Mouse (Mus musculus): ENCODE results near the gene Mecom. TPM values are rescaled to one million over a fixed set of nuclear protein-coding genes. Genes with fewer than 3 reads are reported as not detected.

The Mecom gene
- polyA plus RNA-seq, 1 experiment from 2014 or later: 218 TPM

- DNase-seq (ENCODE audit: low spot score) (no peak), ATAC-seq (ENCODE audit: insufficient number of reproducible peaks, low FRiP score, low TSS enrichment, low read depth) (no peak)
- Histone ChIP-seq H3K4me3 (ENCODE audit: low read depth, low read length) (no peak overlapping the region), H3K4me1 (ENCODE audit: control insufficient read depth, insufficient read depth, low read length) (no peaks in the 10 kb centered on the region), H3K36me3 (ENCODE audit: control insufficient read depth, insufficient read depth, low read length) (peaks cover 6% of the 10 kb centered on the region; the same call in 1 of the 2 replicates), H3K27ac (replicated peaks; ENCODE audit: low read depth, low read length) (no peak overlapping the region), H3K9me3 (ENCODE audit: control insufficient read depth, low read length) (no peaks in the 10 kb centered on the region), H3K4me2 (ENCODE audit: low read depth, severe bottlenecking) (no peak overlapping the region), H3K27me3 (ENCODE audit: control insufficient read depth, insufficient read depth, low read length) (no peaks in the 10 kb centered on the region), H3K9ac (ENCODE audit: low read length) (no peak overlapping the region)
- 86% methylated on average over 11 of the region's 11 CpGs for WGBS
These were observed 579.3 kb downstream of the Mecom start for GRCm38 (mm10) chr3:29968433-29968949.

GRCm38 (mm10) chr3:29963953-29964352 is 583.9 kb downstream of the Mecom start:
- Histone ChIP-seq H3K4me1 (ENCODE audit: control insufficient read depth, insufficient read depth, low read length) (no peaks in the 10 kb centered on the region), H3K4me2 (ENCODE audit: low read depth, severe bottlenecking) (no peak overlapping the region), H3K9ac (ENCODE audit: low read length) (no peak overlapping the region), H3K27me3 (ENCODE audit: control insufficient read depth, insufficient read depth, low read length) (no peaks in the 10 kb centered on the region), H3K27ac (replicated peaks; ENCODE audit: low read depth, low read length) (no peak overlapping the region), H3K36me3 (ENCODE audit: control insufficient read depth, insufficient read depth, low read length) (peaks cover 13% of the 10 kb centered on the region), H3K9me3 (ENCODE audit: control insufficient read depth, low read length) (no peaks in the 10 kb centered on the region), H3K4me3 (ENCODE audit: low read depth, low read length) (no peak overlapping the region)
- 92% methylated on average over 7 of the region's 7 CpGs for WGBS
- ATAC-seq (ENCODE audit: insufficient number of reproducible peaks, low FRiP score, low TSS enrichment, low read depth): no peak
- no peak for DNase-seq (ENCODE audit: low spot score)

GRCm38 (mm10) chr3:29963447-29963846 is 584.4 kb downstream of the Mecom start:
- peaks cover 13% of the 10 kb centered on the region for H3K36me3 ChIP-seq (ENCODE audit: control insufficient read depth, insufficient read depth, low read length)
- WGBS: 83% methylated on average over 3 of the region's 3 CpGs
- no peak for DNase-seq (ENCODE audit: low spot score)

GRCm38 (mm10) chr3:29959051-29959450 is 588.8 kb downstream of the Mecom start:
- Histone ChIP-seq H3K9me3 (ENCODE audit: control insufficient read depth, low read length) (no peaks in the 10 kb centered on the region), H3K27me3 (ENCODE audit: control insufficient read depth, insufficient read depth, low read length) (no peaks in the 10 kb centered on the region), H3K36me3 (ENCODE audit: control insufficient read depth, insufficient read depth, low read length) (peaks cover 10% of the 10 kb centered on the region), H3K4me1 (ENCODE audit: control insufficient read depth, insufficient read depth, low read length) (no peaks in the 10 kb centered on the region), H3K27ac (replicated peaks; ENCODE audit: low read depth, low read length) (no peak overlapping the region), H3K4me3 (ENCODE audit: low read depth, low read length) (no peak overlapping the region), H3K9ac (ENCODE audit: low read length) (no peak overlapping the region), H3K4me2 (ENCODE audit: low read depth, severe bottlenecking) (no peak overlapping the region)
- 79% methylated on average over 3 of the region's 3 CpGs for WGBS
- no peak for DNase-seq (ENCODE audit: low spot score)
- no peak for ATAC-seq (ENCODE audit: insufficient number of reproducible peaks, low FRiP score, low TSS enrichment, low read depth)

More at GRCm38 (mm10) chr3:29963447-29963846, 584.4 kb downstream of the Mecom start:
- Histone ChIP-seq H3K4me3 (ENCODE audit: low read depth, low read length) (no peak overlapping the region), H3K27me3 (ENCODE audit: control insufficient read depth, insufficient read depth, low read length) (no peaks in the 10 kb centered on the region), H3K9me3 (ENCODE audit: control insufficient read depth, low read length) (no peaks in the 10 kb centered on the region), H3K4me2 (ENCODE audit: low read depth, severe bottlenecking) (no peak overlapping the region), H3K27ac (replicated peaks; ENCODE audit: low read depth, low read length) (no peak overlapping the region), H3K9ac (ENCODE audit: low read length) (no peak overlapping the region), H3K4me1 (ENCODE audit: control insufficient read depth, insufficient read depth, low read length) (no peaks in the 10 kb centered on the region)
- ATAC-seq (ENCODE audit: insufficient number of reproducible peaks, low FRiP score, low TSS enrichment, low read depth): no peak

GRCm38 (mm10) chr3:29957365-29958236 is 590.2 kb downstream of the Mecom start:
- no peaks in the 10 kb centered on the region for H3K4me1 ChIP-seq (ENCODE audit: control insufficient read depth, insufficient read depth, low read length)
- no peaks in the 10 kb centered on the region for H3K27me3 ChIP-seq (ENCODE audit: control insufficient read depth, insufficient read depth, low read length)
- ATAC-seq (ENCODE audit: insufficient number of reproducible peaks, low FRiP score, low TSS enrichment, low read depth) (no peak), DNase-seq (ENCODE audit: low spot score) (no peak)
- H3K4me2 ChIP-seq (ENCODE audit: low read depth, severe bottlenecking): no peak overlapping the region
- H3K9me3 ChIP-seq (ENCODE audit: control insufficient read depth, low read length): no peaks in the 10 kb centered on the region
- H3K4me3 ChIP-seq (ENCODE audit: low read depth, low read length): no peak overlapping the region
- WGBS: 89% methylated on average over 10 of the region's 10 CpGs
- peaks cover 10% of the 10 kb centered on the region for H3K36me3 ChIP-seq (ENCODE audit: control insufficient read depth, insufficient read depth, low read length)
- H3K9ac ChIP-seq (ENCODE audit: low read length): no peak overlapping the region
- no peak overlapping the region for H3K27ac ChIP-seq (replicated peaks; ENCODE audit: low read depth, low read length)

GRCm38 (mm10) chr3:29953269-29953668 is 594.5 kb downstream of the Mecom start:
- no peak overlapping the region for H3K27ac ChIP-seq (replicated peaks; ENCODE audit: low read depth, low read length)
- H3K36me3 ChIP-seq (ENCODE audit: control insufficient read depth, insufficient read depth, low read length): peaks cover 5% of the 10 kb centered on the region; the same call in 1 of the 2 replicates

GRCm38 (mm10) chr3:29950853-29951252 is 597.0 kb downstream of the Mecom start:
- DNase-seq (ENCODE audit: low spot score) (no peak), ATAC-seq (ENCODE audit: insufficient number of reproducible peaks, low FRiP score, low TSS enrichment, low read depth) (no peak)
- Histone ChIP-seq H3K27ac (replicated peaks; ENCODE audit: low read depth, low read length) (no peak overlapping the region), H3K4me3 (ENCODE audit: low read depth, low read length) (no peak overlapping the region), H3K27me3 (ENCODE audit: control insufficient read depth, insufficient read depth, low read length) (no peaks in the 10 kb centered on the region), H3K4me1 (ENCODE audit: control insufficient read depth, insufficient read depth, low read length) (no peaks in the 10 kb centered on the region), H3K9me3 (ENCODE audit: control insufficient read depth, low read length) (no peaks in the 10 kb centered on the region), H3K4me2 (ENCODE audit: low read depth, severe bottlenecking) (no peak overlapping the region), H3K9ac (ENCODE audit: low read length) (no peak overlapping the region), H3K36me3 (ENCODE audit: control insufficient read depth, insufficient read depth, low read length) (peaks cover 5% of the 10 kb centered on the region; the same call in 1 of the 2 replicates)
- WGBS: 87% methylated on average over 5 of the region's 5 CpGs

More at GRCm38 (mm10) chr3:29953269-29953668, 594.5 kb downstream of the Mecom start:
- Histone ChIP-seq H3K4me1 (ENCODE audit: control insufficient read depth, insufficient read depth, low read length) (no peaks in the 10 kb centered on the region), H3K4me2 (ENCODE audit: low read depth, severe bottlenecking) (no peak overlapping the region), H3K9ac (ENCODE audit: low read length) (no peak overlapping the region), H3K27me3 (ENCODE audit: control insufficient read depth, insufficient read depth, low read length) (no peaks in the 10 kb centered on the region), H3K4me3 (ENCODE audit: low read depth, low read length) (no peak overlapping the region), H3K9me3 (ENCODE audit: control insufficient read depth, low read length) (no peaks in the 10 kb centered on the region)
- 79% methylated on average over 3 of the region's 3 CpGs for WGBS
- ATAC-seq (ENCODE audit: insufficient number of reproducible peaks, low FRiP score, low TSS enrichment, low read depth) (no peak), DNase-seq (ENCODE audit: low spot score) (no peak)

GRCm38 (mm10) chr3:29903596-29904308 is 644.1 kb downstream of the Mecom start:
- ATAC-seq (ENCODE audit: insufficient number of reproducible peaks, low FRiP score, low TSS enrichment, low read depth): no peak
- no peaks in the 10 kb centered on the region for H3K9me3 ChIP-seq (ENCODE audit: control insufficient read depth, low read length)
- no peaks in the 10 kb centered on the region for H3K4me1 ChIP-seq (ENCODE audit: control insufficient read depth, insufficient read depth, low read length)
- 75% methylated on average over 11 of the region's 11 CpGs for WGBS
- no peak overlapping the region for H3K9ac ChIP-seq (ENCODE audit: low read length)
- DNase-seq (ENCODE audit: low spot score): no peak
- no peak overlapping the region for H3K4me2 ChIP-seq (ENCODE audit: low read depth, severe bottlenecking)
- H3K27ac ChIP-seq (replicated peaks; ENCODE audit: low read depth, low read length): no peak overlapping the region
- no peak overlapping the region for H3K4me3 ChIP-seq (ENCODE audit: low read depth, low read length)
- no peaks in the 10 kb centered on the region for H3K27me3 ChIP-seq (ENCODE audit: control insufficient read depth, insufficient read depth, low read length)
- no peaks in the 10 kb centered on the region for H3K36me3 ChIP-seq (ENCODE audit: control insufficient read depth, insufficient read depth, low read length)

Data from limb, embryonic 11.5 days (tissue).